Mouse (Mus musculus) CH12.LX (cell line): ENCODE results near the gene Fyb. TPM values are rescaled to one million over a fixed set of nuclear protein-coding genes. Genes with fewer than 3 reads are reported as not detected.

Experiments used
- DNase-seq: peaks from one replicate; pipeline ENCODE4 v3.0.0-alpha.2; 2013; ENCODE audit errors: extremely low read depth
- H3K27ac ChIP-seq: 2 replicates; pipeline ENCODE4 v1.5.1; 2012; ENCODE audit warnings: low read depth, mild to moderate bottlenecking, control low read depth, moderate library complexity; ENCODE audit not compliant: insufficient read depth
- H3K27me3 ChIP-seq: replicated peaks from 2 replicates; pipeline ENCODE3; 2012; ENCODE audit warnings: inconsistent platforms
- H3K36me3 ChIP-seq, 2 experiments: replicated peaks in 1 of 2; 2 replicates each; pipeline versions ENCODE3 to v1.6.1; 2012; ENCODE audit warnings: inconsistent platforms in 1 of 2, low read length in 1 of 2, mild to moderate bottlenecking in 1 of 2, mixed read lengths in 1 of 2, moderate library complexity in 1 of 2; ENCODE audit not compliant: control insufficient read depth in 1 of 2, insufficient read depth in 1 of 2
- H3K4me1 ChIP-seq, 2 experiments: 2 replicates each; pipeline ENCODE4 v1.6.1; 2012; ENCODE audit warnings: inconsistent platforms in 1 of 2, moderate library complexity in 1 of 2; ENCODE audit not compliant: insufficient read depth in 2 of 2, control insufficient read depth in 1 of 2
- H3K4me2 ChIP-seq: 2 replicates; pipeline ENCODE4 v1.6.1; 2012; ENCODE audit warnings: low read depth, mild to moderate bottlenecking, control low read depth; ENCODE audit not compliant: poor library complexity, insufficient read depth, severe bottlenecking
- H3K4me3 ChIP-seq, 3 experiments: fragments of 150-350 bp in 1 of 3; sonication (generic) in 1 of 3; replicated peaks in 1 of 3; 2 replicates each; pipeline versions ENCODE3 to v1.5.1; 2011 to 2012; ENCODE audit warnings: low read depth in 2 of 3, low read length in 2 of 3, mild to moderate bottlenecking in 2 of 3, moderate library complexity in 2 of 3, control low read depth in 1 of 3, improper control_type of control experiment in 1 of 3, inconsistent platforms in 1 of 3, mixed read lengths in 1 of 3; ENCODE audit not compliant: poor library complexity in 1 of 3
- H3K79me2 ChIP-seq: replicated peaks from 2 replicates; pipeline ENCODE4 v1.6.1; 2012; ENCODE audit warnings: mild to moderate bottlenecking, moderate library complexity; ENCODE audit not compliant: control insufficient read depth, poor library complexity, insufficient read depth, severe bottlenecking; ENCODE audit errors: extremely low read depth
- H3K9ac ChIP-seq: 2 replicates; pipeline ENCODE4 v1.6.1; 2012; ENCODE audit warnings: low read depth, mild to moderate bottlenecking, control low read depth, moderate library complexity; ENCODE audit not compliant: insufficient read depth
- H3K9me3 ChIP-seq: replicated peaks from 2 replicates; pipeline ENCODE3; 2012; ENCODE audit warnings: low read length, inconsistent platforms, mixed read lengths
- GABPA ChIP-seq: IDR thresholded peaks from 2 replicates; pipeline ENCODE4 v1.6.1; 2012; ENCODE audit warnings: low read depth, low read length, improper control_type of control experiment, inconsistent platforms; ENCODE audit not compliant: insufficient replicate concordance
- HCFC1 ChIP-seq: IDR thresholded peaks from 2 replicates; pipeline ENCODE4 v1.6.1; 2012; ENCODE audit warnings: low read depth, mild to moderate bottlenecking, inconsistent platforms, low read length, improper control_type of control experiment
- MAZ ChIP-seq: IDR thresholded peaks from 2 replicates; pipeline ENCODE4 v1.6.1; 2012; ENCODE audit warnings: low read depth, mild to moderate bottlenecking, inconsistent platforms, low read length, improper control_type of control experiment, moderate library complexity
- MEF2A ChIP-seq: IDR thresholded peaks from 2 replicates; pipeline ENCODE4 v1.6.1; 2014; ENCODE audit warnings: low read depth, mild to moderate bottlenecking, inconsistent platforms, low read length, improper control_type of control experiment, borderline replicate concordance
- MYC ChIP-seq: IDR thresholded peaks from 2 replicates; pipeline ENCODE4 v1.6.1; 2011; ENCODE audit warnings: low read depth, mild to moderate bottlenecking, improper control_type of control experiment, low read length
- RAD21 ChIP-seq: IDR thresholded peaks from 2 replicates; pipeline ENCODE4 v1.6.1; 2011; ENCODE audit warnings: low read depth, mild to moderate bottlenecking, low read length, improper control_type of control experiment, moderate library complexity
- SIN3A ChIP-seq: IDR thresholded peaks from 2 replicates; pipeline ENCODE4 v1.6.1; 2012; ENCODE audit warnings: low read length, improper control_type of control experiment, inconsistent platforms
- SMC3 ChIP-seq: IDR thresholded peaks from 2 replicates; pipeline ENCODE4 v1.6.1; 2011; ENCODE audit warnings: low read depth, low read length, improper control_type of control experiment
- TCF12 ChIP-seq: IDR thresholded peaks from 2 replicates; pipeline ENCODE4 v1.6.1; 2014; ENCODE audit warnings: low read depth, mild to moderate bottlenecking, inconsistent platforms, low read length, improper control_type of control experiment
- USF1 ChIP-seq: IDR thresholded peaks from 2 replicates; pipeline ENCODE4 v1.6.1; 2014; ENCODE audit warnings: low read depth, mild to moderate bottlenecking, inconsistent platforms, low read length, improper control_type of control experiment
- USF2 ChIP-seq: conservative IDR thresholded peaks from 2 replicates; pipeline ENCODE4 v1.6.1; 2011; ENCODE audit warnings: low read depth, low read length, improper control_type of control experiment
- ZNF384 ChIP-seq: IDR thresholded peaks from 2 replicates; pipeline ENCODE4 v1.6.1; 2012; ENCODE audit warnings: low read depth, low read length, improper control_type of control experiment, inconsistent platforms
- dilution Hi-C: fragments of 300-500 bp; cut with MboI; formaldehyde crosslinking; loops from 2 replicates; pipeline ENCODE4 v1.14.3; 2020; ENCODE audit warnings: low sequenced_read_pairs; ENCODE audit not compliant: extremely low pct_unique_long_range_greater_than_20kb, extremely low pct_ligation_motif_present
- in situ Hi-C: fragments of 300-500 bp; cut with MboI; formaldehyde crosslinking; loops from 3 replicates; pipeline ENCODE4 v1.14.3; 2019; ENCODE audit warnings: low sequenced_read_pairs, low pct_ligation_motif_present, low pct_unique_long_range_greater_than_20kb, mixed read lengths
- polyA plus RNA-seq: library from polyadenylated mRNA; unstranded; fragments of >175 nt; gene quantifications from 2 replicates; pipeline ENCODE4 v1.2.1, GENCODE M21; 2012; ENCODE audit warnings: low read depth; ENCODE audit not compliant: insufficient read length
- total RNA-seq, 2 experiments: library from RNA; depleted of rRNA; stranded (reverse); fragments of 300-350 nt in 1 of 2; fragments of >200 nt in 1 of 2; gene quantifications; 2 replicates each; pipeline ENCODE4 v1.2.3; 2012 to 2014

Gene Fyb
- total and polyA plus RNA-seq, 3 experiments, result 17.6 to 60.1 (median 32.2) TPM

GRCm38 (mm10) chr15:6666072-6666471, 143.4 kb downstream of the Fyb start:
- H3K79me2 ChIP-seq, result no peaks in the 10 kb centered on the region
- H3K27me3 ChIP-seq, result no peaks in the 10 kb centered on the region
- no peaks in the 10 kb centered on the region for H3K36me3 ChIP-seq
- no peak overlapping the region for H3K27ac ChIP-seq
- in situ Hi-C loops, result no loop called here
- TF ChIP-seq USF2, result no peak
- no peak for TF ChIP-seq MAZ
- no peak for TF ChIP-seq HCFC1
- dilution Hi-C loops, result no loop called here
- H3K9ac ChIP-seq, result no peak overlapping the region
- no peak overlapping the region for H3K4me3 ChIP-seq
- DNase-seq, result no peak
- no peak overlapping the region for H3K4me2 ChIP-seq
- no peaks in the 10 kb centered on the region for H3K9me3 ChIP-seq
- H3K4me1 ChIP-seq, result no peaks in the 10 kb centered on the region

- Histone ChIP-seq H3K27ac (no peak overlapping the region), H3K79me2 (no peaks in the 10 kb centered on the region), H3K36me3 (no peaks in the 10 kb centered on the region), H3K9ac (no peak overlapping the region), H3K9me3 (no peaks in the 10 kb centered on the region), H3K4me3 (no peak overlapping the region), H3K27me3 (no peaks in the 10 kb centered on the region), H3K4me2 (no peak overlapping the region), H3K4me1 (no peaks in the 10 kb centered on the region)
- in situ Hi-C loops, result no loop called here
- TF ChIP-seq USF1 (no peak), TCF12 (no peak), RAD21 (no peak), SMC3 (no peak), MEF2A (no peak), SIN3A (no peak), GABPA (no peak)
- DNase-seq, result no peak
- dilution Hi-C loops, result no loop called here
Observed at GRCm38 (mm10) chr15:6668793-6669437, 146.3 kb downstream of the Fyb start.

GRCm38 (mm10) chr15:6678479-6678878, 155.8 kb downstream of the Fyb start:
- H3K4me3 ChIP-seq, result no peak overlapping the region
- H3K4me1 ChIP-seq, result no peaks in the 10 kb centered on the region
- no peaks in the 10 kb centered on the region for H3K36me3 ChIP-seq
- no peaks in the 10 kb centered on the region for H3K9me3 ChIP-seq
- H3K79me2 ChIP-seq, result no peaks in the 10 kb centered on the region
- H3K4me2 ChIP-seq, result no peak overlapping the region
- dilution Hi-C loops (no loop called here), in situ Hi-C loops (no loop called here)
- no peaks in the 10 kb centered on the region for H3K27me3 ChIP-seq
- DNase-seq, result no peak
- H3K27ac ChIP-seq, result no peak overlapping the region
- H3K9ac ChIP-seq, result no peak overlapping the region
- peak; percentile 63 for TF ChIP-seq ZNF384
- no peak for TF ChIP-seq MYC
- TF ChIP-seq, all 38 proteins: peak for 1
